Mouse (Mus musculus): ENCODE data around the gene Inf2.
A peak's percentile ranks its signal among the peaks of the same experiment; 100 is the strongest.

Gene Inf2

GRCm38 (mm10) chr12:112595626-112596025 is 7.0 kb downstream of the Inf2 start:
- DNase-seq (ENCODE audit: low spot score), result no peak

GRCm38 (mm10) chr12:112596454-112596853 is 7.9 kb downstream of the Inf2 start:
- no peak for DNase-seq (ENCODE audit: low spot score)

DNA sequence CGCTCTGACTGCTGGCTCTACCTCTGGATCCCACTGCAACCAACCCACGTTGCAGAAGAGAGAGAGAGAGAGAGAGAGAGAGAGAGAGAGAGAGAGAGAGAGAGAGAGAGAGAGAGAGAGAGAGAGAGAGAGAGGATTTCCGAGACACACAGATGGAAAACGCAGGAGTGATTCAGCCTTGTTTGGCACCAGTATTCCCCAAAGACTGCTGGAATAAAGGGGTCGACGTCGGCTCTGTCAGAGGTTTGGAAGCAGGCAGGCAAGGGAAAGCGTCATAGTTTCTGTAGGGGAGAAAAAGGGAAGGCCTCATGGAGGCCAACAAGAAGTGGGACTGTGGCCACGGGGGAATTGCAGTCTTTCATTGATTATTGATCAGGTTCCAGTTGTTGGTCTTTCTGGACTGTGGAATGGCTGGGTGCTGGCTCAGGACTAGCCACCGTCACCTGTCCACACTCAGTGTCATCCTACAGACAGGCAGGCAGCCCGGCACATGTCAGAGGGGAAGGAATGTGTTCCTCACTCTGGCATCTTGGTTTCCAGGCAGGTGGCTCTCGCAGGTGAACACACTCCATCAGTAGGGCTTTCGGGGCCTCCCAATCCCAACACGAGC is 8.4 kb downstream of the Inf2 start:
- no peak for DNase-seq (ENCODE audit: low spot score)

- no peak for DNase-seq (ENCODE audit: low spot score)
Observed at GRCm38 (mm10) chr12:112597618-112598017, 9.0 kb downstream of the Inf2 start.

GRCm38 (mm10) chr12:112599198-112599597 is 10.6 kb downstream of the Inf2 start:
- DNase-seq (ENCODE audit: low spot score), result no peak

GRCm38 (mm10) chr12:112599942-112600611 is 11.5 kb downstream of the Inf2 start:
- no peak for DNase-seq (ENCODE audit: low spot score)

DNA sequence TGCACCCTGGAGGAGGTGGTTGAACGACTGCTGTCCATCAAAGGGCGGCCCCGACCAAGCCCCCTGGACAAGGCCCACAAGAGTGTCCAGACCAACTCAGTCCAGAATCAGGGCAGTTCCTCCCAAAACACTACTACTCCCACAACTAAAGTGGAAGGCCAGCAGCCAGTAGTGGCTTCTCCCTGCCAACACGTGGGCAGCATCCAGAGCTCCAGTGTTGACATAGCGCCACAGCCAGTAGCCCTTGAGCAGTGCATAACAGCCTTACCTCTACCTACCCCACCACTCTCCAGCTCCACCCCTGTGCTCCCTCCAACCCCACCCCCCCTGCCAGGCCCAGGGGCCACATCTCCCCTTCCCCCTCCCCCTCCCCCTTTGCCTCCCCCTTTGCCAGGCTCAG is 15.4 kb downstream of the Inf2 start:
- DNase-seq (ENCODE audit: low spot score), result no peak

- DNase-seq (ENCODE audit: low spot score), result peak; percentile 73
Observed at GRCm38 (mm10) chr12:112604709-112605649, 16.4 kb downstream of the Inf2 start.

DNA sequence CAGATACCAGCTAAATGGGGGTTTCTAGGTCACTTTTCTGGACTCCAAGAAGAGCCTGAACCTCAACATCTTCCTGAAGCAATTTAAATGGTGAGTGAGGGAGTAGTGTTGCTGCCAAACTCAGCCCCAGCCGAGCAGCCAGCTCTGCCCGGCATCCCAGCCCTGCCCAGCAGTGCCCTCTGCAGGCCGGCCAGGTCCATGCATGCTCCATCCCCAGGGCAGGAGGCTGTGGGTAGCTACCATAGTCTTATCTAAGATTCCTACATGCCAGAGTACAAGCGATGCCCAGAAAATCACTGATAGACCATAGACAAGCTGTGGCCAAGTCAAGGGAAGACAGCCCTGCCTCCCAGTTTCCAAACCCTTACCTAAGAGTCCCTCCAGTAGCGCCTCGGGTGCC is 17.2 kb downstream of the Inf2 start:
- DNase-seq (ENCODE audit: low spot score), result peak; percentile 73

- DNase-seq (ENCODE audit: low spot score), result no peak
Observed at GRCm38 (mm10) chr12:112606998-112607397, 18.4 kb downstream of the Inf2 start.

GRCm38 (mm10) chr12:112609031-112609430 is 20.4 kb downstream of the Inf2 start:
- no peak for DNase-seq (ENCODE audit: low spot score)

DNA sequence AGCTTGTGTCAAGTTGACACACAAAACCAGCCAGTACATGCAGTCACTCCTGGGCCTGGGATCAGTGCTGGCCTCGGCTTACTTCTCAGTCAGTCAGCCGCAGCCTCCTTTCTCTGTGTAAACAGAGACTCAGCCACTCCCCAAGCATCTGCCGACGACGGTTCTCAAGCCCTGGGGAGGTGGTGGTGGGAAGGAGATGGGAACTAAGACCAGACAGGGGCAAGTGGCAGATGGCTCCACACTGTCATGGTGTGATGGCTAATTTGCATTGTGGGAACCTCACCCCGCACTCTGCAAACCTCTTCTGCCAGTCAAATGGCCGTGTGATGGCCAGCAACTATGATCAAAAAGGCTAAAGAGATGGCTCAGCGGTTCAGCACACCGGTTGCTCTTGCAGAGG is 28.1 kb downstream of the Inf2 start:
- no peak for DNase-seq (ENCODE audit: low spot score)

GRCm38 (mm10) chr12:112617184-112617583 is 28.6 kb downstream of the Inf2 start:
- DNase-seq (ENCODE audit: low spot score), result no peak

DNA sequence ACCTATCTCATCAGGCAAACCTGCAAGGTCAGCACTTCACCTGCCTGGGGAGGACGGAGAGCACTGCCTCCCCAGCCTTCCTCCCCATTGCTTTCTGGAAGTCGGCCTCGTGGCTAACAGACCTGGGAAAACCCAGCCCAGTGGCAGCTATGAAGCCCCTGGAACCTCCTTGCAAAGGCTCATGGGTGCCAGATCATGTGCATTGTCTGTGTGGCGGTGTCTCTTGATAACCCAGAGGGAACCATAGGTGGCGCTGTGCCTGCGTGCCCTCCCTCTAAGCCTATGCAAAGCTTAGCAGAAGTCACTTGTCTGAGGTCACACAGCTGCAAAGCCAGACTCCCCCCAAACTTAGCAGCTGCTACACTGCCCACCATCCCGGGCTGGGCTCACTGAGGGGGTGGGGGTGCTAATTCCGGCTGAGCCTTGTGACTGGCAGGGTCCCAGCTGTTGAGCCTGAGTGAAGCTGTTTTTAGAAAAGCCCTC is 29.4 kb downstream of the Inf2 start:
- DNase-seq (ENCODE audit: low spot score), result peak; percentile 88

GRCm38 (mm10) chr12:112618981-112619685 is 30.5 kb downstream of the Inf2 start:
- peak; percentile 34 for DNase-seq (ENCODE audit: low spot score)

DNA sequence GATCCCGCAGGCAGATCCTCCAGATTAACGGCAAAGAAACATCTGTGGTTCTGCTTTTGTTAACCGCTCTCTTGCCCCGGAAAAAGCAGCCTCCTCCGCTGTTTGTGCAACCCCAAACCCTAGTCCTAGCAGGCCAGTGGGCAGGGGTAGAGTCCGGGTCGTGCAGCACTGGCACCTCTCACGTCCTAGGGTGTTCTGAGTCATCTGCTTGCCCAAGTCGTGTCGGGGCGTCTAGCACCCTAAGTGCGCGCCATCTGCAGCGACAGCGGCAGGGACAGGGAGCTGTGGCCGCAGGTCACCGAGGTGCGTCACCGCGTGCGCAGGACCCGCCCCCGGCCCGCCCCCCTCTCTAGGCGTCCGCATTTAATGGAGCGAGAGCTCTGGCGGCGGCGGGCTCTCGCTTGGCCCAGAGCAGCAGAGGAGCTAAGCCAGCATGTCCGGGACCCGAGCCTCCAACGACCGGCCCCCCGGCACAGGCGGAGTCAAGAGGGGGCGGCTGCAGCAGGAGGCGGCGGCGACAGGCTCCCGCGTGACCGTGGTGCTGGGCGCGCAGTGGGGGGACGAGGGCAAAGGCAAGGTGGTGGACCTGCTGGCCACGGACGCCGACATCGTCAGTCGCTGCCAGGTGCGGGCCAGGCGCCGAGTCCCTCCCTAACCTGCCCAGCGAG is 31.2 kb downstream of the Inf2 start, which contains the start of gene Adssl1:
Gene Adssl1 (plus strand): TSS at position 360 of the 668 bp plus-strand sequence.
- DNase-seq (ENCODE audit: low spot score), result peak; percentile 72

DNA sequence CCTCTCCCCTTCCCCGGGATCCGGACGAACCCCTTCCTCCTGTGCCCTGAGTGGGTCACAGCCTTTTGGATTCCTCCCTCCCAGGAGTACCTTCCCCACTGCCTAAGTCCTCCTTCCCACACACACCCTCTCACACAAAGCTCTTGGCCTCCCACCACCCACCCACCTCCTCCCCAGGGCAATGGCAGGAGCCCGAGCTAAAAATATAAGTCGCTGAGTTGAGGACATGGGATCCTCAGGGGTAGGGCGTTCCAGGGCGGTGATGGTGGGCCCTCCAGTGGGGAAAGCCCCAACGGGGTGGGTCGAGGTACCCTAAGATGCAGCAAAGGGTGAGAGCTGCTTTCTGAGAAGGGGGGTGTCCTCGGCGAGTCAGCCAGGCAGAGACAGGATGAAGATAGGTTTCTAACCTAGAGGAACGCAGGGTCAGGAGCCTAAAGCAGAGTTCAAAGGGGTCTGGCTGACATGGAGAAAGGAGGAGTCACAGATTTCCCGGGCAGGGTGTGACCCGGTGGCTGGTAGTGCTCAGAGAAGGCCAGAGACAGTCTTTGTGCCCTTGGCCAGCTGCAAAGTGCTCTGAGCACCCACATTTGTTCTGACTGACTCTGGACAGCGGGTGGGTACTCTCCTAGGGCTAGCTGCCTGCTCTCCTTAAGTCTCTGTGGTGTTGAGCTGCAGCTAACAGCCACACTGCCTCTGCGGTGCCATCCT is 31.9 kb downstream of the Inf2 start:
- no peak for DNase-seq (ENCODE audit: low spot score)

- no peak for DNase-seq (ENCODE audit: low spot score)
Observed at GRCm38 (mm10) chr12:112621900-112622299, 33.3 kb downstream of the Inf2 start.

DNA sequence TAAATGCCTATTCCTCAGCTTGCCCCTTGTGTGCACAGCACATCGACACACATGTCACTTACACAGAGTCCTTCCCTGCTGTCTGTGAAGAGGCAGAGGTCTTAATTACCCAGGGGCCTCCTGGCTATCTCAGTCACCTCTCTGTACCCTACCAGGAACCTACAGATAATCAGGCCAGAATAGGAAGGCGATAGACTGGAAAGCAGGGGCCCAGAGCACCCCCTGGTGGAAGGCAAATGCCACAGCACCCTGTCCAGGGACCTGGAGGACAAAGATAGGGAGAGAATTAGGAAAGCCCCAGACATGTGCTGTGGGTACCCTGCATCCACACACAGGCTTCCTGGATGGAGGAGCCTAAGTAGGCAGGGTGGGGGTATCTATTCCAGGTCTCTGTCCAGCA is 35.2 kb downstream of the Inf2 start:
- peak; percentile 79 for DNase-seq (ENCODE audit: low spot score)

GRCm38 (mm10) chr12:112625700-112626099 is 37.1 kb downstream of the Inf2 start:
- no peak for DNase-seq (ENCODE audit: low spot score)

GRCm38 (mm10) chr12:112626455-112626854 is 37.9 kb downstream of the Inf2 start:
- DNase-seq (ENCODE audit: low spot score), result no peak
